Mouse (Mus musculus) bone marrow macrophage, adult 2 months (primary cell): ENCODE results near the gene Lhx1.

Experiments used
- CTCF ChIP-seq: IDR thresholded peaks from 2 replicates; pipeline ENCODE4 v1.5.1; 2012; ENCODE audit warnings: low read depth, mild to moderate bottlenecking, low read length, moderate library complexity
- POLR2A ChIP-seq: IDR thresholded peaks from 2 replicates; pipeline ENCODE4 v1.6.1; 2012; ENCODE audit warnings: mild to moderate bottlenecking, low read depth, low read length, borderline replicate concordance

DNA sequence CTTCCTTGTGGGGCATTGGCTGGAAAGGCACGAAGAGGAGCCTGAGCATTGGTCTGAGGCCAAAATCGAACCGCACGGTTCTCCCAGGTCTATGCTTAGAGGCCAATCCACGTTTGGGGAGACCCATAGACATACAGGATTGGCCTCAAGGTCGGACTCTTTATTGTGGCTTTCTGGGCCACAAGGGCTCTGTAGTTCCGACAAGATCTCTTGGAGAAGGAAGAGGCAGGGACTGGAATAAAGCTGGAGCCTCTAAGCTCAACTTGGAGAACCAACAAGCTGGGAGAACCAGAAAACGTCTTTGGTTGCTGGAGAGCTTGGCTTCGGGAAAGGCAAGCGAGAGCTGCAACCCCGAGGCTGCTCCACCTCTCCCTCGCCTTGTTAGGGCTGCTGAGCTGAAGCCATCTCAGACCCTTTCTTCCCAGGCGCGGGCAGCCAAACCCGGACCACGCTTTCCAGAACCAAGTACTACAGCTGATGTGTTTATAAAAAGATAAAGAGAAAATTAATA, 2.0 kb downstream of the Lhx1 start:
- no peak for TF ChIP-seq POLR2A
- TF ChIP-seq CTCF = no peak
